Mouse (Mus musculus): ENCODE results near the gene Impad1.

The Impad1 gene

GRCm38 (mm10) chr4:4717763-4718347 is 75.3 kb downstream of the Impad1 start:
- in situ Hi-C loops (cut with MboI, MseI): no loop called here
